Mouse (Mus musculus) right cerebral cortex, postnatal 36 days (tissue): ENCODE results near the gene Pax2.
A peak's percentile ranks its signal among the peaks of the same experiment; 100 is the strongest.

ENCODE experiments used
- DNase-seq, 2 experiments: peaks; one replicate each; pipeline ENCODE4 v3.0.0; 2022; ENCODE audit warnings: low spot score in 2 of 2, mixed read lengths in 1 of 2

Gene Pax2

GRCm38 (mm10) chr19:44781987-44782386 lies 26.1 kb downstream of the Pax2 start:
- DNase-seq: no peak

GRCm38 (mm10) chr19:44784391-44784790 lies 28.5 kb downstream of the Pax2 start:
- DNase-seq: no peak

- no peak for DNase-seq
Observed at GRCm38 (mm10) chr19:44788488-44788887, 32.6 kb downstream of the Pax2 start.

GRCm38 (mm10) chr19:44791981-44792380 lies 36.1 kb downstream of the Pax2 start:
- DNase-seq: no peak

GRCm38 (mm10) chr19:44797110-44798060 lies 41.5 kb downstream of the Pax2 start:
- DNase-seq: no peak

GRCm38 (mm10) chr19:44798731-44799130 lies 42.9 kb downstream of the Pax2 start:
- no peak for DNase-seq

- no peak for DNase-seq
Observed at GRCm38 (mm10) chr19:44799156-44799555, 43.3 kb downstream of the Pax2 start.

GRCm38 (mm10) chr19:44800327-44800726 lies 44.5 kb downstream of the Pax2 start:
- DNase-seq: no peak

- DNase-seq: no peak
Observed at GRCm38 (mm10) chr19:44808734-44809133, 52.9 kb downstream of the Pax2 start.

- no peak for DNase-seq
Observed at GRCm38 (mm10) chr19:44812666-44813429, 57.0 kb downstream of the Pax2 start.

- DNase-seq: no peak
Observed at GRCm38 (mm10) chr19:44815111-44815510, 59.3 kb downstream of the Pax2 start.

GRCm38 (mm10) chr19:44817403-44818128 lies 61.7 kb downstream of the Pax2 start:
- DNase-seq: no peak

GRCm38 (mm10) chr19:44818676-44819075 lies 62.8 kb downstream of the Pax2 start:
- DNase-seq: no peak

GRCm38 (mm10) chr19:44821581-44821980 lies 65.7 kb downstream of the Pax2 start:
- DNase-seq: peak; percentile 16 to 43

GRCm38 (mm10) chr19:44822295-44822694 lies 66.5 kb downstream of the Pax2 start:
- no peak for DNase-seq

GRCm38 (mm10) chr19:44823657-44824056 lies 67.8 kb downstream of the Pax2 start:
- DNase-seq: no peak

GRCm38 (mm10) chr19:44825216-44825768 lies 69.4 kb downstream of the Pax2 start:
- DNase-seq: no peak

- DNase-seq: no peak
Observed at GRCm38 (mm10) chr19:44825819-44826218, 70.0 kb downstream of the Pax2 start.

- no peak for DNase-seq
Observed at GRCm38 (mm10) chr19:44833391-44833790, 77.5 kb downstream of the Pax2 start.

- no peak for DNase-seq
Observed at GRCm38 (mm10) chr19:44834218-44835041, 78.6 kb downstream of the Pax2 start.
